Mouse (Mus musculus) brain, embryonic 18.5 days (tissue): Measurements from ENCODE around the gene Zfp352.
A peak's percentile ranks its signal among the peaks of the same experiment; 100 is the strongest.
"Not testable (repeated sequence)": the region's sequence is repeated elsewhere in the genome, so short reads cannot be mapped to it uniquely, and the experiment has no call there.

Experiments
- DNase-seq: peaks from one replicate; pipeline ENCODE4 v3.0.0-alpha.2; 2012; ENCODE audit warnings: low read depth, low spot score

The Zfp352 gene

DNA sequence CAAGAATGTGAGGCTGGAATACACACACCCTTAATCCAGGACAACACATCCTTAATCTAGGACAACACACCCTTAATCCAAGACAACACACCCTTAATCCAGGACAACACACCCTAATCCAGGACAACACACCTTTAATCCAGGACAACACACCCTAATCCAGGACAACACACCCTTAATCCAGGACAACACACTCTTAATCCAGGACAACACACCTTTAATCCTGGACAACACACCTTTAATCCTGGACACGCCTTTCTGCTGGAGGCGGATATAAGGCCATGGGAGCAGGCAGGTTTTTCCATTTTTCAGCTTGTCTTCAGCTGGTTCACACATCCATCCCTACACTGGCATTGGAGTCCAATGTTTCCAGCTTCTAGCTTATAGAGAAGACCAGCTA, at the start of gene Zfp352:
Zfp352 (plus strand) TSS at position 301 of the 400 bp plus-strand sequence.
- DNase-seq: no peak

DNA sequence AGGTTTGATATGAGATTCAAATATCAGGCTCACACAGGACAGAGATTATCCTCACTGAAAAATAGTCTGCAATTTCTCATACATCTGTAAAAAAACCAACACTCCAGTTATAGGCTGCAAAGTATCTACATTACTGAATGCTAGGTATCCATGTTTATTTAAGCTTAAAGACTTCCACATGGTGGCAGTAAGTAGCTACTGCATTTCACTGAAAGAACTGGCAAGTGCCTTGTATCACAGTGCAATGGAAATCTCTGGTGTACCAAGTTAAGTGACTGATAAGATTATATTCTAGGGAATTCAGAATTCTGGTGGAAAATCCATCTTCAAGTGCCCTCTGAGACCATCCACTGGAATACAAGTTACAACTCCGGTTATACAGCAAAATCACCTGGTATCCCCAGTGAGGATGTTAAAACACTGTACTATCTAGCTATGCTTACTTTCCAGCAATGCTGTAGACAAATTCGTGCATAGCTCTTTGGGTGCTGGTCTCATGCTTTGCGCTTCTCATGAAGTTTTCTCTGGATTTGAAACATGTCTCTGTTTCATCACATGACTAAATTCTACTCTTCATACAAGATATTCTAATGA, 47.6 kb upstream of the Zfp352 start:
- peak; percentile 65 for DNase-seq

DNA sequence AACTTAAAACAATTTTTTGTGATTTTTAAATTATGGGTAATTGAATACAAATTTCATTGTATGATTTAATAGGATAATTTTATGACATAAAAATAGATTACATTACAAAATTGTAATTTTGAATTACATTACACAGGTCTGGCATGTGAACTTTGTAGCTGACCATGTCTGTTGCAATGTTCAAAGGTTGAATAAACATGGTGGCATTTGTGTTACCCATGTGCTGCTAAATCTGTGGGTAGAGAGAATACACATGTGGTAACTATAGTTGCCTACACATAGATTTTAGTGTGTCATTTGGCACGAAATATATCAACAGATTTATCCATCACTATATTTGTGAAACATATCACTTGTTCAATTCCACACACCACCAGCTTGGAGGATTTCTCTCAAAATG, 44.6 kb upstream of the Zfp352 start:
- DNase-seq: no peak

DNA sequence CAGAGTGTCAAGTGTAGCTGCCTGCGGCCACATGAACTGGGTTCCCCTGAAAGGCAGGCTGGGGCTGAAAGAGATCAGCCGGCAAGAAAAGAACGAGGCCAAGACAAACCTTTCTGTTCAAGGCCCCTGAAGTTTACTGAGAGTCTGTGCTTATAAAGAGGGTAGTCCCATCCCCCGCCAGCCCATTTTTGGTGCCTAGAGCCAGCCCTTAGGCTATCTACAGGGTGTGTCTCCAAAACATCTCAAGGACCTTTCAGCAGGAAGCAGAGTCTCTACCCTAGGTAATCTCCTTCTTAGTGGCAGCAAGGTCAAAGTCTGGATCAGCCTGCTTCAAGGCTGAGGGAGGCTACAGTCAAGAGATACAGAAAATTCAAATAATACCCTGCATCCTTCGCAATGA, 15.2 kb upstream of the Zfp352 start:
- no peak for DNase-seq

DNA sequence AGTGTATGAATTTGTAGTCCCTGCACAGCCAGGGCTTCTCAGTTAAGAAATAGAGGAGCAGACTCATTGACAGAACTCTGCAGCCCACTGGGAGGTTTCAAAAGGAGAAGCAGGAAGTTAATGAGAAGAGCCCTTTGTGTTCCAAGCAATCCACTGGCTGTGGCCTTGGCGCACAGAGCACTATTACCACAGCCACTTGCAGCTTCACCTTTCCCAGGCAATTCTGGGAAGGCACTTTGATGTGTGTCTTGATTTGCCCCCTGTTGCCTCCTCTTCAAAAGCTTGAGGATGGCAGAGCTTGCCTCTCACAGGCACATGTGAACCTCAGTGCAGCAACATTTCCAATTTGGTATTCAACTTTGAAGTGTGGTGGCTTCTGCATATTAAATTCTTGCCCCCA, 7.1 kb upstream of the Zfp352 start:
- DNase-seq: no peak

DNA sequence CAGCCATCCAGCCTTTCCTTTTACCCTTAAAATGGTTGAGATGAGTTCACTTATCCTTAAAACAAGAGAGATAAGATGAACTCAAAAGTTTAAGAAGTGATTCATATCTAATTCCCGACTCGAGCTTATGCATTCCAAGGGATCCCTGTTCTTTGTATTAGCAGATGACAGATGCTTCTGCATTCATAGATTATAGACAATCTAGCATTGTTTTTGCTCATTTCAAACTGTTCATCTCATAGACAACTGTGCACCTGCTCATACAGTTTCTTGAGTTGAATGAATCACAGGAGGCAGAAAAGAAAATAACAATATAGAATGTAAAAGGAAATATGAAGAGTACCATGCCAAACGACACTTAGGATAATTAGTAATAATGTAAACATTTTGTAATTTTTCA, 6.5 kb upstream of the Zfp352 start:
- no peak for DNase-seq

DNA sequence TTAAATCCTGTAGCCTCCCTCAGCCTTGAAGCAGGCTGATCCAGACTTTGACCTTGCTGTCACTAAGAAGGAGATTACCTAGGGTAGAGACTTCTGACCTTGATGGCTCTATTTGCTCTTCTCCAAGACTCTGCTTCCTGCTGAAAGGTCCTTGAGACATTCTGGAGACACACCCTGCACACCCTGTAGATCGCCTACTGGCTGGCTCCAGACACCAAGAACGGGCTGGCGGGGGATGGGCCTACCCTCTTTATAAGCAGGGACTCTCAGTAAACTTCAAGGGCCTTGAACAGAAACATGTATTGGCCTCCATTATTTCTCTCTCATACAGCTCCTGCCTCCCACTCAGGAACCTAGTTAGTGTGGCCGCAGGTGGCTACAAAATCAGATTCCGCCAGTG, 17.0 kb downstream of the Zfp352 start:
- DNase-seq: not testable (repeated sequence)

DNA sequence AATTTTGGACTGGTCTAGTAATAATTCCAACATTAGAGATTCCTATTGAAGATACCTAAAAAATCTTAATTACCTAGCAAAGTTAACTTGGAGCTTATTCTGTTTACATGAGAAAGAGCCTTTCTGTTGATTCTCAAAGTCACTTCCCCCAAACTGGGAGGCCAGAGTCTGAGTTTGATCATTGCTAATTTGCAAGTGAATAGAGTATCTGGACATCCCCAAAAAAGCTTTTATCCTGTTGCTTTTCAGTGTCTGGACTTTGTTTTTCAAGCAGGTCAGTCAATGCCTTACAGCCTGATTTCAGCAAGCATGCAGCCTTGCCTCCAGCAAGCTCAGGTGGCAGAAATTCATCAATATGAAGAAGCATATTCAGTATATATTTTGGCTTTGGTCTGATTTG, 51.2 kb downstream of the Zfp352 start:
- no peak for DNase-seq
